Mouse (Mus musculus) midbrain, embryonic 11.5 days (tissue): ENCODE measurements around the gene Rere. TPM values are rescaled to one million over a fixed set of nuclear protein-coding genes. Genes with fewer than 3 reads are reported as not detected.

Experiments
- ATAC-seq: fragments of 200-750 bp; cut with Nextera tagmentation; 2 replicates; pipeline ENCODE4 v1.8.0; 2017; ENCODE audit warnings: moderate TSS enrichment, moderate library complexity; ENCODE audit not compliant: low FRiP score
- DNase-seq: peaks from one replicate; pipeline ENCODE4 v3.0.0; 2015; ENCODE audit warnings: low spot score; ENCODE audit errors: missing footprints
- H3K27ac ChIP-seq: fragments of 300-500 bp; sonication (generic); 2 replicates; pipeline ENCODE4 v1.5.1; 2014; ENCODE audit warnings: low read depth, low read length
- H3K27me3 ChIP-seq: fragments of 300-500 bp; sonication (generic); 2 replicates; pipeline ENCODE4 v1.6.1; 2014; ENCODE audit warnings: mild to moderate bottlenecking, low read length, moderate library complexity, mixed read lengths; ENCODE audit not compliant: control insufficient read depth, insufficient read depth
- H3K36me3 ChIP-seq: fragments of 300-500 bp; sonication (generic); 2 replicates; pipeline ENCODE4 v1.6.1; 2014; ENCODE audit warnings: mild to moderate bottlenecking, low read length, moderate library complexity, mixed read lengths; ENCODE audit not compliant: control insufficient read depth, insufficient read depth
- H3K4me1 ChIP-seq: fragments of 300-500 bp; sonication (generic); 2 replicates; pipeline ENCODE4 v1.6.1; 2014; ENCODE audit warnings: low read length; ENCODE audit not compliant: control insufficient read depth, insufficient read depth
- H3K4me2 ChIP-seq: fragments of 300-500 bp; sonication (generic); 2 replicates; pipeline ENCODE4 v1.6.1; 2014; ENCODE audit warnings: mild to moderate bottlenecking, moderate library complexity
- H3K4me3 ChIP-seq: fragments of 300-500 bp; sonication (generic); 2 replicates; pipeline ENCODE4 v1.5.1; 2014; ENCODE audit warnings: low read depth, low read length
- H3K9ac ChIP-seq: fragments of 300-500 bp; sonication (generic); 2 replicates; pipeline ENCODE4 v1.6.1; 2014; ENCODE audit warnings: low read length
- H3K9me3 ChIP-seq: fragments of 300-500 bp; sonication (generic); 2 replicates; pipeline ENCODE4 v1.6.1; 2016; ENCODE audit warnings: low read length; ENCODE audit not compliant: control insufficient read depth
- WGBS: fragments of 180-500 bp; shearing (Covaris S2); extraction: QIAGEN DNeasy Blood & Tissue Kit; methylation state at CpG from one replicate; pipeline ENCODE4 v1.1.7; 2014; 5-methylcytosine and 5-hydroxymethylcytosine counted together
- polyA plus RNA-seq: library from polyadenylated mRNA; unstranded; fragments of >200 nt; fragmentation: Nextera tagmentation; extraction: Ambion mirVana; gene quantifications from 2 replicates; pipeline ENCODE4 v1.2.1, GENCODE M21; 2014

Rere gene
- polyA plus RNA-seq, 1 experiment from 2014 or later: 34.2 TPM

GRCm38 (mm10) chr4:150248917-150249316, 32.5 kb upstream of the Rere start:
- 85% methylated on average over 5 of the region's 5 CpGs for WGBS
- H3K9ac ChIP-seq: no peak overlapping the region
- H3K9me3 ChIP-seq: no peaks in the 10 kb centered on the region
- DNase-seq (no peak), ATAC-seq (no peak)
- peaks cover 5% of the 10 kb centered on the region; the same call in 1 of the 2 replicates for H3K4me1 ChIP-seq
- no peaks in the 10 kb centered on the region for H3K27me3 ChIP-seq
- H3K4me3 ChIP-seq: no peak overlapping the region
- H3K36me3 ChIP-seq: peaks cover 36% of the 10 kb centered on the region
- no peak overlapping the region for H3K4me2 ChIP-seq
- H3K27ac ChIP-seq: no peak overlapping the region

GRCm38 (mm10) chr4:150249731-150250270, 31.6 kb upstream of the Rere start:
- DNase-seq (no peak), ATAC-seq (no peak)
- no peak overlapping the region for H3K9ac ChIP-seq
- no peaks in the 10 kb centered on the region for H3K9me3 ChIP-seq
- no peak overlapping the region for H3K4me2 ChIP-seq
- H3K4me1 ChIP-seq: peaks cover 5% of the 10 kb centered on the region; the same call in 1 of the 2 replicates
- no peak overlapping the region for H3K4me3 ChIP-seq
- peaks cover 28% of the 10 kb centered on the region for H3K36me3 ChIP-seq
- 85% methylated on average over 5 of the region's 5 CpGs for WGBS
- H3K27ac ChIP-seq: no peak overlapping the region
- H3K27me3 ChIP-seq: no peaks in the 10 kb centered on the region

- no peak for ATAC-seq
- H3K9ac ChIP-seq: peak overlapping the region; percentile 12; the same call in 1 of the 2 replicates
- peak; percentile 88 for DNase-seq
- 56% methylated on average over 18 of the region's 18 CpGs for WGBS
- peaks cover 5% of the 10 kb centered on the region; the same call in 1 of the 2 replicates for H3K4me1 ChIP-seq
- no peak overlapping the region for H3K4me2 ChIP-seq
- peaks cover 24% of the 10 kb centered on the region for H3K36me3 ChIP-seq
- H3K27me3 ChIP-seq: no peaks in the 10 kb centered on the region
- H3K9me3 ChIP-seq: no peaks in the 10 kb centered on the region
- H3K27ac ChIP-seq: peak overlapping the region; percentile 62
- H3K4me3 ChIP-seq: no peak overlapping the region
Measured at GRCm38 (mm10) chr4:150250549-150251422, 30.7 kb upstream of the Rere start.

GRCm38 (mm10) chr4:150254416-150254815, 27.0 kb upstream of the Rere start:
- Histone ChIP-seq H3K4me3 (no peak overlapping the region), H3K4me2 (no peak overlapping the region), H3K9me3 (no peaks in the 10 kb centered on the region), H3K36me3 (no peaks in the 10 kb centered on the region; the same call in none of the 2 replicates), H3K27ac (no peak overlapping the region), H3K4me1 (peaks cover 5% of the 10 kb centered on the region; the same call in 1 of the 2 replicates), H3K27me3 (no peaks in the 10 kb centered on the region), H3K9ac (no peak overlapping the region)
- WGBS: 81% methylated on average over 4 of the region's 4 CpGs
- DNase-seq (no peak), ATAC-seq (no peak)

- H3K4me1 ChIP-seq: peaks cover 5% of the 10 kb centered on the region; the same call in 1 of the 2 replicates
Measured at GRCm38 (mm10) chr4:150255181-150255580, 26.3 kb upstream of the Rere start.

GRCm38 (mm10) chr4:150257252-150258204, 23.9 kb upstream of the Rere start:
- Histone ChIP-seq H3K9me3 (no peaks in the 10 kb centered on the region), H3K4me1 (0 out of 2 replicates have a peak, but pooled peaks cover 4% of the 10 kb centered on the region), H3K4me3 (no peak overlapping the region), H3K27me3 (no peaks in the 10 kb centered on the region), H3K9ac (0 out of 2 replicates have a peak overlapping the region, but pooled peaks have one; percentile 22), H3K4me2 (no peak overlapping the region), H3K36me3 (no peaks in the 10 kb centered on the region; the same call in 1 of the 2 replicates), H3K27ac (no peak overlapping the region; the same call in 1 of the 2 replicates)
- 60% methylated on average over 20 of the region's 20 CpGs for WGBS
- DNase-seq (peak; percentile 99), ATAC-seq (peak; percentile 74; the same call in 1 of the 2 replicates)

More at GRCm38 (mm10) chr4:150255181-150255580, 26.3 kb upstream of the Rere start:
- Histone ChIP-seq H3K9me3 (no peaks in the 10 kb centered on the region), H3K27me3 (no peaks in the 10 kb centered on the region), H3K27ac (no peak overlapping the region), H3K4me2 (no peak overlapping the region), H3K9ac (no peak overlapping the region), H3K4me3 (no peak overlapping the region), H3K36me3 (no peaks in the 10 kb centered on the region; the same call in 1 of the 2 replicates)
- 88% methylated on average over 7 of the region's 7 CpGs for WGBS
- DNase-seq: no peak
- ATAC-seq: no peak

- 72% methylated on average over 14 of the region's 14 CpGs for WGBS
- 0 out of 2 replicates have a peak, but pooled peaks cover 4% of the 10 kb centered on the region for H3K4me1 ChIP-seq
- no peak for ATAC-seq
- H3K9me3 ChIP-seq: no peaks in the 10 kb centered on the region
- H3K36me3 ChIP-seq: no peaks in the 10 kb centered on the region
- 0 out of 2 replicates have a peak overlapping the region, but pooled peaks have one; percentile 22 for H3K9ac ChIP-seq
- no peaks in the 10 kb centered on the region for H3K27me3 ChIP-seq
- no peak for DNase-seq
- H3K4me2 ChIP-seq: no peak overlapping the region
- H3K4me3 ChIP-seq: no peak overlapping the region
- no peak overlapping the region; the same call in 1 of the 2 replicates for H3K27ac ChIP-seq
Measured at GRCm38 (mm10) chr4:150258388-150258787, 23.1 kb upstream of the Rere start.

GRCm38 (mm10) chr4:150259577-150259976, 21.9 kb upstream of the Rere start:
- Histone ChIP-seq H3K9me3 (no peaks in the 10 kb centered on the region), H3K4me2 (no peak overlapping the region), H3K36me3 (no peaks in the 10 kb centered on the region), H3K4me3 (no peak overlapping the region), H3K4me1 (0 out of 2 replicates have a peak, but pooled peaks cover 4% of the 10 kb centered on the region), H3K27me3 (no peaks in the 10 kb centered on the region), H3K27ac (no peak overlapping the region), H3K9ac (no peak overlapping the region)
- ATAC-seq (no peak), DNase-seq (peak; percentile 81)
- WGBS: 95% methylated on average over 7 of the region's 7 CpGs
